In genomic region chr8:40187584-40187934, GRCm38 (mm10) we compare ENCODE assay signal across 8 mouse cellular contexts.
DNase-seq lines count a peak whose midpoint lies in the region; ATAC-seq and TF ChIP-seq lines count a peak whose summit lies in the region.

No protein-coding gene starts in this region.

- DNase-seq in heart, adult 18-20 months: peak; percentile 15 to 58
- DNase-seq in heart, adult 11 months: no peak
- DNase-seq in adrenal gland, adult 2 months: peak; percentile 27
- peak; percentile 30 for DNase-seq in embryo, embryonic 11.5 days (ENCODE audit: low read depth, low spot score)
- peak; percentile 11 to 47 for DNase-seq in heart, postnatal 14 days
- peak; percentile 16 to 27 for DNase-seq in left cerebral cortex, adult 2 months (ENCODE audit: extremely low spot score in 1 of 2, low spot score in 2 of 2)

- WGBS in neural tube, embryonic 13.5 days: 3% methylated on average over 5 of the region's 5 CpGs

- H3K4me3 ChIP-seq in left cerebral cortex, adult 2 months: no peak overlapping the region
- no peak overlapping the region for H3K4me3 ChIP-seq in neural tube, embryonic 13.5 days

- H3K4me1 ChIP-seq in neural tube, embryonic 13.5 days (replicated peaks): no peaks in the 10 kb centered on the region

- H3K27ac ChIP-seq in left cerebral cortex, adult 2 months: no peak overlapping the region
- H3K27ac ChIP-seq in neural tube, embryonic 13.5 days (replicated peaks): no peak overlapping the region

- H3K36me3 ChIP-seq in neural tube, embryonic 13.5 days: no peaks in the 10 kb centered on the region

- H3K27me3 ChIP-seq in neural tube, embryonic 13.5 days: no peaks in the 10 kb centered on the region

- H3K9me3 ChIP-seq in neural tube, embryonic 13.5 days: no peaks in the 10 kb centered on the region

- intact Hi-C loops in heart, postnatal 14 days (cut with DNase I): loop anchor here (2.0 kb wide), 2 partner anchors 193 to 231 kb away; no protein-coding TSS in a partner anchor
- intact Hi-C loops in left cerebral cortex, adult 2 months (cut with DNase I): loop anchor here (2.0 to 5.0 kb wide), 4 partner anchors 110 to 309 kb away; no protein-coding TSS in a partner anchor

- peak; percentile 81 for ATAC-seq in neural tube, embryonic 13.5 days (ENCODE audit: low read depth)
- no peak for ATAC-seq in erythroid progenitor cell, adult 5-6 weeks (replicated peaks; ENCODE audit: low FRiP score, poor library complexity, severe bottlenecking)

- H3K9ac ChIP-seq in neural tube, embryonic 13.5 days: no peak overlapping the region

- H3K4me2 ChIP-seq in neural tube, embryonic 13.5 days: peak overlapping the region; percentile 58

- TF ChIP-seq CTCF in left cerebral cortex, adult 2 months (IDR thresholded peaks at IDR 0.05): peak; percentile 87
